Mouse (Mus musculus): ENCODE measurements around the gene Scgb3a1.

Scgb3a1 gene

GRCm38 (mm10) chr11:49658791-49659469, 4.5 kb upstream of the Scgb3a1 start:
- no peak for DNase-seq (ENCODE audit: low spot score in 2 of 2)

DNA sequence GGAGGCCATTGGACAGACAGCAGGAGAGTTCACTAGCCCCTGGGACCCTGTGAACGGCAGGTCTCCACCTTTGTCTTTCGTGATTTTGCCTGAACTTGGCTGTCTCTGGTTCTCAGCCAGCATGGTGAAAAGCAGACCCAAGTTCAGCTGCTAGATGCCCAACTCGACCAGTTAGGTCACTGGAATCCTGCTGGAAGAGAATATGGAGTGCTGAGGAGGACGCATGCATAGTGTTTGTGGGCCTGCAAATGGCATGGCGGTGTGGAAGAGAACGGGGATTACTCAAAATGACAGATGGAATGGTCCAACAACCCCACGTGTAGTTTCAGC, 4.0 kb upstream of the Scgb3a1 start:
- no peak for DNase-seq (ENCODE audit: low spot score in 2 of 2)

- no peak for DNase-seq (ENCODE audit: low spot score in 2 of 2)
These were observed 1.1 kb upstream of the Scgb3a1 start for GRCm38 (mm10) chr11:49662292-49662780.

GRCm38 (mm10) chr11:49664262-49665140, 1.1 kb downstream of the Scgb3a1 start:
- DNase-seq (ENCODE audit: low spot score in 2 of 2) = no peak

GRCm38 (mm10) chr11:49665462-49665861, 2.1 kb downstream of the Scgb3a1 start:
- DNase-seq (ENCODE audit: low spot score in 2 of 2) = no peak

DNA sequence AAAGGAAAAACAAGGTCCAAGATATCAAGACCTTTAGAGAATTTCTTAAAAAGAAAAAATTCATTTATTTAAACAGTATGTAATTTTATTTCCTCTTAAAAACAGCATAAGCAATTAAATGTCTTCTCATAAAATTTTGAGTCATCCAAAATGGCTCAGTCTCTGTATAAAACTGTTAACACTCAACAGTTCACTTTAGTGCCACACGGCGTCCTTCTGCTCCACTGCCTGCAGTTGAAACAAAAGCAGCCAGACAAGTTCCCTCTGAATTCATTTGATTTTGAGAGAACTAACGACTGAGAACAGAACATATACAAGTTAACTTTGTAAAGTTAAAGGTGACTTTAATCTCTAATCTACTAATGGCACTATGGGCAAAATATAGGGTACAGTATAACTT, 10.0 kb downstream of the Scgb3a1 start:
- DNase-seq (ENCODE audit: low spot score in 2 of 2) = no peak

GRCm38 (mm10) chr11:49684237-49684973, 21.0 kb downstream of the Scgb3a1 start:
- no peak for DNase-seq (ENCODE audit: low spot score in 2 of 2)

- no peak for DNase-seq (ENCODE audit: low spot score in 2 of 2)
These were observed 31.6 kb downstream of the Scgb3a1 start for GRCm38 (mm10) chr11:49695013-49695412.

DNA sequence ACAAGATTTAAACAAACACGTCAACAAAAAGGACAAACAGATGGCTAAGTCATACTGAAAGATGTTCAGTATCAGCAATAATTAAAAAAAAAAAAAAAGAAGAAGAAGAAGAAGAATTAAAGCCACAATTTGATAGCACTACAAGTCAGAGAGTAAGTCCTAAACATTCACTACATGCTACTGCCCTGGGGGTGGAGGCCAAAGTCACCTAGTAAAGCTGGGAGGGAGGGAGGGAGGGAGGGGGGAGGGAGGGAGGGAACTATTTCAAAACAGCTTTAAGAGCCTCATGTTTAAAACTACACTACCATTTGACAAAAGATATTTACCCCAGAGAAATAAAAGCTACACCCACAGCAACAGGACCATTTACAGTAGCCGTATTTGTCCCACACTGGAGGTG, 32.3 kb downstream of the Scgb3a1 start:
- DNase-seq (ENCODE audit: low spot score in 2 of 2) = no peak

GRCm38 (mm10) chr11:49696472-49696871, 33.1 kb downstream of the Scgb3a1 start:
- no peak for DNase-seq (ENCODE audit: low spot score in 2 of 2)

DNA sequence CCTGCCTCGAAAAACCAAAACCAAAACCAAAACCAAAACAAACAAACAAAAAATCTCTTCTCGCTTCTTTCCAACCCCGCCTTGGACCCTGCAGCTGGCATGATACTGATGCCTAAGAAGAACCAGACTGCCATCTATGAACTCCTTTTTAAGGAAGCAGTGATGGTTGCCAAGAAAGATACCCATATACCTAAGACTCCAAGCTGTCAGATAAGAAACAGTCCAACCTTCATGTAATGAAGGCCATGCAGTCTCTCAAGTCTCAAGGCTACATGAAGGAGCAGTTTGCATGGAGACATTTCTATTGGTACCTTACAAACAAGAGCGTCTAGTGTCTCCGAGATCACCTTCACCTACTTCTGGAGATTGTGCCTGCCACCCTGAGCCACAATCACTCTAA, 34.4 kb downstream of the Scgb3a1 start:
- no peak for DNase-seq (ENCODE audit: low spot score in 2 of 2)

GRCm38 (mm10) chr11:49699079-49699478, 35.7 kb downstream of the Scgb3a1 start:
- no peak for DNase-seq (ENCODE audit: low spot score in 2 of 2)

GRCm38 (mm10) chr11:49702014-49702413, 38.6 kb downstream of the Scgb3a1 start:
- no peak for DNase-seq (ENCODE audit: low spot score in 2 of 2)

GRCm38 (mm10) chr11:49704804-49705203, 41.4 kb downstream of the Scgb3a1 start:
- no peak for DNase-seq (ENCODE audit: low spot score in 2 of 2)

DNA sequence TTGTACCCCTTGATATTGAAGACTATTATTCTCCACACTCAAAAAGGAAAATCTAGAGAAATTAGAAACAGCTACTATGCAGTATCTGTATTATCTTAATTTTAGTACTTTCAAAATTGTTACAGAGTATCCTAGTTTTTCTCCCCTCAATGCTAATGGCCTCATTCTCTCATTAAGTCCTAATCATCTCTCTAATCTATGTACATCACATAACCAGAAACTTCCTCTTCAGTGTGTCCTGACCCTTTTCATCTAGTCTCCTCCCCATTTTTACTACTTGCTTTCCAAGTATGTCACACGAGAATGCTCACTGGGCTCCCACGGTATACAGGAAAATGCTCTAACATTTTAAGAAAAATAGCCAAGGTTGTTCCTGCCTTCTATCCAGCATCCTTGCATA, 44.4 kb downstream of the Scgb3a1 start:
- no peak for DNase-seq (ENCODE audit: low spot score in 2 of 2)

- DNase-seq (ENCODE audit: low spot score in 2 of 2) = no peak
These were observed 47.3 kb downstream of the Scgb3a1 start for GRCm38 (mm10) chr11:49710664-49711063.

DNA sequence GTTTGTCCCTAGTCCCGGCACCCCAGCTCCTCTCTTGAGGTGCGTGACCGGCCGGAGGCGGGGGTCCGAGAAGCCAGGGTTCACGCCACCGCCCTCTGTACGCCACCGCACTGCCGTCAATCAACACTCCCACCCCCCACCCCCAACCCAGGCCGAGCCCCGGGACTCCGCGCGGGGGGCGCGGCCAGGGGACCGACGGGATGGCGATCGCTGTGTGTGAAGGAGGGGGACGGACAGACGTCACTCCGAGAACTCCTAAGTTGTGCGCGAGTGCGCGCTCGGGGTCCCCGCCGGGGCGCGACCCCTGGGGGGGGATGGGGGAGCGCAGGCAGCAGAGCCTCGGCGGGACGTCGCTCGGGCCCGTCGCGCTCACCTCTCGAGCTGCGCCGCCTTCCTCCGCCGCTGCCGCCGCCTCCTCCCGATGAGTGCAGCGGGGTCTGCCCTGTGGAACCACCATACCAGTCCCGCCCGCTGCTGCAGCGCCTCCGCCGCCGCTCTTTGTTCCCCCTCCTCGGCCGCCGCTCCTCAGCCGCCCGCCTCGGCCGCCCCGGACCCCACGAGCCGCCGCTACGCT, 48.7 kb downstream of the Scgb3a1 start:
- peak; percentile 33 to 45 for DNase-seq (ENCODE audit: low spot score in 2 of 2)

DNA sequence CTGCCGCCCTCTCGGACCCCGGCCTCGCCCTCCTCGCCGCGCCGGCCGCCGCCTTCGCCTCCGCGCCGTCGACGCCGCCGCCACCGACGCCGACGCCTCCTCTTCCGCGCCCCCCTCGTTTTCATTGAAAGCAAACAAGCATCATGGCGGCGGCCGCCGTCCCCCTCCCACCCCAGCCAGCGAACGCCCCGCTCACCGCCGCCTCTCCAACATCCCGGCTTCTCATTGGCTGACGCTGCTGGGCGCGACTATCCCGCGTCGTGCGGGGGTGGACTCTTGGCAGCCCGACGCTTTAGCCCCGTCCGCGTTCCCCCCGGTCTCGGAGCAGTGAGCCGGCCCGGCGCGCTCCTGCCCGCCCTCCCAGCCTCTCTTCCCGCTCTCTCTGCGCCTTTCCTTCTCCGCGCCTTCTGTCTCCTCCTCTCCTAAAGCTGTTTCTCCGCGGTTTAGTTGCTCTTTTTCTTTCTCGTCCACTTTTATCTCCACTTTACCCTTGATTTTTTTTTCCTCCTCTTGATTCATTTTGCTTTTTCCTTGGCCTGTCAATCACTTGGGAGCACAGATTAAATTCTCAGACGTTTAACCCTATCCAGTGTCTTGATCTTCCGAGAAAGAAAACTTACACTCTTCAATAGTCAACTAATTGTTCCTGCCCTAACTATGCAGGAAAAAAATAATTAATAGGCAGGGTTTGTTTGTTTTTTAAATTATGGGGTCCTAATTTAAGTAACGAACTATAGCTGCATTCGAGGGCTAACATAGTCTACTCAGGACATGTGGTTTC, 49.3 kb downstream of the Scgb3a1 start, which contains the start of gene Cnot6:
Cnot6 (minus strand) TSS at position 169 of the 781 bp plus-strand sequence.
- peak; percentile 99 for DNase-seq (ENCODE audit: low spot score in 2 of 2)

- no peak for DNase-seq (ENCODE audit: low spot score in 2 of 2)
These were observed 50.2 kb downstream of the Scgb3a1 start for GRCm38 (mm10) chr11:49713336-49714334.
